Mouse (Mus musculus) embryonic facial prominence, embryonic 13.5 days (tissue): ENCODE measurements around the gene Tbxa2r. TPM values are rescaled to one million over a fixed set of nuclear protein-coding genes. Genes with fewer than 3 reads are reported as not detected.

Experiments used
- ATAC-seq: fragments of 200-750 bp; cut with Nextera tagmentation; 2 replicates; pipeline ENCODE4 v1.8.0; 2017; ENCODE audit warnings: low read depth; ENCODE audit not compliant: insufficient number of reproducible peaks, insufficient read depth, low FRiP score, low TSS enrichment
- H3K27ac ChIP-seq: fragments of 300-500 bp; sonication (generic); 2 replicates; pipeline ENCODE4 v1.5.1; 2015; ENCODE audit warnings: moderate library complexity, mild to moderate bottlenecking, inconsistent platforms
- H3K27me3 ChIP-seq: fragments of 300-500 bp; sonication (generic); 2 replicates; pipeline ENCODE4 v1.6.1; 2015; ENCODE audit warnings: mild to moderate bottlenecking, inconsistent platforms
- H3K36me3 ChIP-seq: fragments of 300-500 bp; sonication (generic); 2 replicates; pipeline ENCODE4 v1.6.1; 2015; ENCODE audit warnings: mild to moderate bottlenecking, inconsistent platforms
- H3K4me1 ChIP-seq: fragments of 300-500 bp; sonication (generic); 2 replicates; pipeline ENCODE4 v1.6.1; 2015; ENCODE audit warnings: inconsistent platforms
- H3K4me2 ChIP-seq: fragments of 300-500 bp; sonication (generic); 2 replicates; pipeline ENCODE4 v1.6.1; 2015; ENCODE audit warnings: moderate library complexity, mild to moderate bottlenecking, inconsistent platforms
- H3K4me3 ChIP-seq: fragments of 300-500 bp; sonication (generic); 2 replicates; pipeline ENCODE4 v1.5.1; 2015; ENCODE audit warnings: mild to moderate bottlenecking, inconsistent platforms
- H3K9ac ChIP-seq: fragments of 300-500 bp; sonication (generic); 2 replicates; pipeline ENCODE4 v1.6.1; 2015; ENCODE audit warnings: mild to moderate bottlenecking, inconsistent platforms
- H3K9me3 ChIP-seq: fragments of 300-500 bp; sonication (generic); 2 replicates; pipeline ENCODE4 v1.6.1; 2016; ENCODE audit warnings: inconsistent platforms
- WGBS: fragments of 180-500 bp; shearing (Covaris S2); methylation state at CpG from one replicate; pipeline ENCODE4 v1.1.7; 2015; ENCODE audit warnings: mixed read lengths; 5-methylcytosine and 5-hydroxymethylcytosine counted together
- polyA plus RNA-seq: library from polyadenylated mRNA; unstranded; fragments of >200 nt; fragmentation: Nextera tagmentation; extraction: Ambion mirVana; gene quantifications from 2 replicates; pipeline ENCODE4 v1.2.1, GENCODE M21; 2015

Tbxa2r gene
- polyA plus RNA-seq, 1 experiment from 2014 or later: 7.3 TPM

- Histone ChIP-seq H3K9ac (no peak overlapping the region), H3K4me1 (peaks cover 29% of the 10 kb centered on the region), H3K4me2 (no peak overlapping the region), H3K36me3 (peaks cover 58% of the 10 kb centered on the region), H3K27me3 (no peaks in the 10 kb centered on the region), H3K9me3 (no peaks in the 10 kb centered on the region), H3K4me3 (no peak overlapping the region), H3K27ac (no peak overlapping the region)
- no peak for ATAC-seq
- WGBS: 91% methylated on average over 23 of the region's 23 CpGs
These were observed 5.3 kb upstream of the Tbxa2r start for GRCm38 (mm10) chr10:81323141-81323775.

- no peaks in the 10 kb centered on the region for H3K27me3 ChIP-seq
- H3K9ac ChIP-seq: no peak overlapping the region
- H3K4me1 ChIP-seq: peaks cover 29% of the 10 kb centered on the region
- no peak overlapping the region for H3K27ac ChIP-seq
- H3K4me3 ChIP-seq: no peak overlapping the region
- WGBS: 95% methylated on average over 18 of the region's 18 CpGs
- H3K36me3 ChIP-seq: peaks cover 52% of the 10 kb centered on the region
- no peak overlapping the region for H3K4me2 ChIP-seq
- no peaks in the 10 kb centered on the region for H3K9me3 ChIP-seq
- no peak for ATAC-seq
These were observed 4.6 kb upstream of the Tbxa2r start for GRCm38 (mm10) chr10:81323791-81324530.

GRCm38 (mm10) chr10:81325176-81325575, 3.4 kb upstream of the Tbxa2r start:
- ATAC-seq: no peak
- H3K36me3 ChIP-seq: peaks cover 52% of the 10 kb centered on the region
- 93% methylated on average over 21 of the region's 21 CpGs for whole genome bisulfite sequencing

GRCm38 (mm10) chr10:81325781-81326180, 2.8 kb upstream of the Tbxa2r start:
- WGBS: 93% methylated on average over 18 of the region's 18 CpGs
- H3K9ac ChIP-seq: no peak overlapping the region
- no peaks in the 10 kb centered on the region for H3K27me3 ChIP-seq
- H3K4me3 ChIP-seq: no peak overlapping the region
- H3K4me1 ChIP-seq: peaks cover 38% of the 10 kb centered on the region
- ATAC-seq: no peak
- peaks cover 52% of the 10 kb centered on the region for H3K36me3 ChIP-seq
- H3K9me3 ChIP-seq: no peaks in the 10 kb centered on the region
- no peak overlapping the region for H3K27ac ChIP-seq
- H3K4me2 ChIP-seq: no peak overlapping the region

More at GRCm38 (mm10) chr10:81325176-81325575, 3.4 kb upstream of the Tbxa2r start:
- Histone ChIP-seq H3K4me2 (no peak overlapping the region), H3K4me3 (no peak overlapping the region), H3K9ac (no peak overlapping the region), H3K4me1 (peaks cover 33% of the 10 kb centered on the region), H3K9me3 (no peaks in the 10 kb centered on the region), H3K27ac (no peak overlapping the region), H3K27me3 (no peaks in the 10 kb centered on the region)

- Histone ChIP-seq H3K4me2 (no peak overlapping the region), H3K36me3 (peaks cover 52% of the 10 kb centered on the region), H3K27me3 (peaks cover 4% of the 10 kb centered on the region), H3K9me3 (no peaks in the 10 kb centered on the region), H3K27ac (0 out of 2 replicates have a peak overlapping the region, but pooled peaks have one; percentile 28), H3K4me3 (no peak overlapping the region), H3K4me1 (peaks cover 35% of the 10 kb centered on the region), H3K9ac (no peak overlapping the region)
- ATAC-seq: no peak
- WGBS: 85% methylated on average over 6 of the region's 6 CpGs
These were observed 1.7 kb upstream of the Tbxa2r start for GRCm38 (mm10) chr10:81326858-81327257.

- Histone ChIP-seq H3K27me3 (peaks cover 15% of the 10 kb centered on the region), H3K27ac (peak overlapping the region; percentile 91; the same call in 1 of the 2 replicates), H3K9me3 (no peaks in the 10 kb centered on the region), H3K9ac (peak overlapping the region; percentile 58; the same call in 1 of the 2 replicates), H3K4me1 (peaks cover 35% of the 10 kb centered on the region), H3K4me2 (no peak overlapping the region), H3K36me3 (peaks cover 44% of the 10 kb centered on the region), H3K4me3 (no peak overlapping the region)
- ATAC-seq: no peak
- 25% methylated on average over 2 of the region's 2 CpGs for WGBS
These were observed 572 bp upstream of the Tbxa2r start for GRCm38 (mm10) chr10:81327959-81328358.

GRCm38 (mm10) chr10:81329194-81329975, 854 bp downstream of the Tbxa2r start:
- H3K9me3 ChIP-seq: no peaks in the 10 kb centered on the region
- H3K36me3 ChIP-seq: peaks cover 30% of the 10 kb centered on the region
- peaks cover 27% of the 10 kb centered on the region for H3K27me3 ChIP-seq
- peak overlapping the region; percentile 12; the same call in 1 of the 2 replicates for H3K4me3 ChIP-seq
- ATAC-seq: peak; percentile 59
- peak overlapping the region; percentile 57 for H3K9ac ChIP-seq
- H3K27ac ChIP-seq: peak overlapping the region; percentile 91
- peaks cover 37% of the 10 kb centered on the region for H3K4me1 ChIP-seq
- 58% methylated on average over 10 of the region's 10 CpGs for WGBS
- H3K4me2 ChIP-seq: peak overlapping the region; percentile 35

GRCm38 (mm10) chr10:81330007-81330406, 1.5 kb downstream of the Tbxa2r start:
- no peaks in the 10 kb centered on the region for H3K9me3 ChIP-seq
- H3K36me3 ChIP-seq: peaks cover 24% of the 10 kb centered on the region
- H3K27ac ChIP-seq: peak overlapping the region; percentile 91
- 53% methylated on average over 4 of the region's 4 CpGs for WGBS
- peak overlapping the region; percentile 12; the same call in 1 of the 2 replicates for H3K4me3 ChIP-seq
- peaks cover 44% of the 10 kb centered on the region for H3K4me1 ChIP-seq
- H3K27me3 ChIP-seq: peaks cover 33% of the 10 kb centered on the region
- H3K9ac ChIP-seq: peak overlapping the region; percentile 57
- no peak for ATAC-seq
- H3K4me2 ChIP-seq: peak overlapping the region; percentile 35

- Histone ChIP-seq H3K27me3 (peaks cover 40% of the 10 kb centered on the region), H3K4me1 (peaks cover 58% of the 10 kb centered on the region), H3K9ac (peak overlapping the region; percentile 52; the same call in 1 of the 2 replicates), H3K4me2 (peak overlapping the region; percentile 31), H3K4me3 (peak overlapping the region; percentile 20; the same call in 1 of the 2 replicates), H3K27ac (no peak overlapping the region), H3K9me3 (no peaks in the 10 kb centered on the region), H3K36me3 (peaks cover under 1% of the 10 kb centered on the region)
- 19% methylated on average over 29 of the region's 29 CpGs for WGBS
- ATAC-seq: no peak
These were observed 3.7 kb downstream of the Tbxa2r start for GRCm38 (mm10) chr10:81332277-81332676.

GRCm38 (mm10) chr10:81334324-81334723, 5.8 kb downstream of the Tbxa2r start:
- no peak overlapping the region for H3K4me2 ChIP-seq
- no peak for ATAC-seq
- peaks cover 45% of the 10 kb centered on the region for H3K4me1 ChIP-seq
- no peaks in the 10 kb centered on the region for H3K9me3 ChIP-seq
- H3K9ac ChIP-seq: no peak overlapping the region
- H3K4me3 ChIP-seq: no peak overlapping the region
- no peaks in the 10 kb centered on the region for H3K36me3 ChIP-seq
- H3K27ac ChIP-seq: 0 out of 2 replicates have a peak overlapping the region, but pooled peaks have one; percentile 88
- H3K27me3 ChIP-seq: peaks cover 56% of the 10 kb centered on the region
- 63% methylated on average over 11 of the region's 11 CpGs for WGBS
